Mouse (Mus musculus) embryonic fibroblast, embryonic 13.5 days (primary cell): ENCODE data around the gene Gtpbp4.

ENCODE experiments used
- CTCF ChIP-seq: IDR thresholded peaks from 2 replicates; pipeline ENCODE4 v1.5.1; 2011; ENCODE audit warnings: mild to moderate bottlenecking, control low read depth, low read length, moderate library complexity, borderline replicate concordance; ENCODE audit not compliant: insufficient read depth
- POLR2A ChIP-seq: IDR thresholded peaks from 2 replicates; pipeline ENCODE4 v1.6.1; 2011; ENCODE audit warnings: low read depth, mild to moderate bottlenecking, control low read depth, low read length, moderate library complexity

GRCm38 (mm10) chr13:9030364-9030763, 34.5 kb upstream of the Gtpbp4 start:
- TF ChIP-seq CTCF = no peak
- TF ChIP-seq POLR2A = no peak
